In the genomic region with DNA sequence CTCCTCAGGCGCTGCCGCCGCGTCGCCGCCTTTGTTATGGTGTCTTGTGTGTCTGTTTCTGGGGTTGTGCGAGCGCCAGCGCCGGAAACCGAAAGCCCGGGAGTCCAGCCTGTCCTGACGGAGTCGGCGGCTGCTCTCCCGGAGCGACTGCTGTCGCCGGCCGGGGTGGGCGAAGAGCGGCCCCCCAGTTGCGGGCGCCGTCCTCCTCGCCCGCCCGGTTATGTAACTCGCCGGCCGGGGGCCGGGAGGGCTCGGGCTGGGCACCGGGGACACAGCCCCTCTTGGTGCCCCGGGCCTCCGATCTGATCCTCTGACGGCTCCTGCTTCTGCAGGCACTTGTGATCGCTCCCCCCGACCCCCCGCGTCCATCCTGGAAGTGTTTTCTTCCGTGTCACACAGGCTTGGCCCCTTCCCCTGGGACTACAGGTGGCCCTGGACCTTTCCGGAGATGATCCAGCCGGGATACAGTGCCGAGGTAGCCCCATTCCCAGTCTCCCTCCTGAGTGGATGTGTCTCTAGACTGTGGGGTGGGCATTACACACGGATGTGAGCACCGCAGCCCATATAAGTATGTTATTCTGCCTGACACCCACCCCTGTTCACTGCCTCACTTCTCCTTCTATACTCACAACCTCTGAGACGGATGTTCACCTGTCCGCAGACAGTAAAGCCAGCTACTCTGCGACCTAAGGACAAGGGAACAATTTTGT, we compare ENCODE assay signal across 8 mouse cellular contexts. TPM values are rescaled to one million over a fixed set of nuclear protein-coding genes. Genes with fewer than 3 reads are reported as not detected.
DNase-seq lines count a peak whose midpoint lies in the region; ATAC-seq lines count a peak whose summit lies in the region.

No protein-coding gene starts in this region.

- no peaks in the 10 kb centered on the region for H3K27me3 ChIP-seq in forebrain, embryonic 15.5 days
- H3K27me3 ChIP-seq in midbrain, embryonic 12.5 days, result no peaks in the 10 kb centered on the region

- peaks cover 26% of the 10 kb centered on the region for H3K4me1 ChIP-seq in forebrain, embryonic 15.5 days
- peaks cover 24% of the 10 kb centered on the region for H3K4me1 ChIP-seq in midbrain, embryonic 12.5 days

- H3K9ac ChIP-seq in forebrain, embryonic 15.5 days (replicated peaks), result peak overlapping the region; percentile 95
- peak overlapping the region; percentile 96 for H3K9ac ChIP-seq in midbrain, embryonic 12.5 days (replicated peaks)

- H3K4me3 ChIP-seq in forebrain, embryonic 15.5 days, result peak overlapping the region; percentile 95
- peak overlapping the region; percentile 97 for H3K4me3 ChIP-seq in midbrain, embryonic 12.5 days

- peak; percentile 74 for ATAC-seq in forebrain, embryonic 15.5 days (replicated peaks)
- peak; percentile 51 for ATAC-seq in midbrain, embryonic 12.5 days (ENCODE audit: low FRiP score, low read depth)

- peak overlapping the region; percentile 94 for H3K27ac ChIP-seq in forebrain, embryonic 15.5 days (replicated peaks)
- peak overlapping the region; percentile 94 for H3K27ac ChIP-seq in midbrain, embryonic 12.5 days (replicated peaks)

- H3K36me3 ChIP-seq in forebrain, embryonic 15.5 days, result no peaks in the 10 kb centered on the region
- no peaks in the 10 kb centered on the region for H3K36me3 ChIP-seq in midbrain, embryonic 12.5 days

- WGBS in forebrain, embryonic 15.5 days, result 3% methylated on average over 50 of the region's 50 CpGs
- 4% methylated on average over 44 of the region's 50 CpGs for WGBS in midbrain, embryonic 12.5 days

- peak overlapping the region; percentile 75 for H3K4me2 ChIP-seq in forebrain, embryonic 15.5 days (replicated peaks)
- peak overlapping the region; percentile 88 for H3K4me2 ChIP-seq in midbrain, embryonic 12.5 days (replicated peaks)

- H3K9me3 ChIP-seq in forebrain, embryonic 15.5 days, result no peaks in the 10 kb centered on the region
- no peaks in the 10 kb centered on the region for H3K9me3 ChIP-seq in midbrain, embryonic 12.5 days

- peak; percentile 8 for DNase-seq in ovary, postnatal 10 days (ENCODE audit: low spot score)
- no peak for DNase-seq in ovary, postnatal 36 days (ENCODE audit: low spot score)
- peak; percentile 11 for DNase-seq in c-Kit-positive CD71-positive TER-119-positive erythroid progenitor cells, embryonic 14.5 days (ENCODE audit: low spot score)
- DNase-seq in kidney, postnatal 10 days, result peak; percentile 55
- no peak for DNase-seq in yolk sac, embryonic 10.5 days (ENCODE audit: low spot score)
- no peak for DNase-seq in right cerebral cortex, postnatal 14 days

RNA-seq across cellular contexts. Expression of gene Lin9, which starts 0.7 kb away (rescaled TPM):
- polyA plus RNA-seq in forebrain, embryonic 15.5 days (2015; fragmentation: Nextera tagmentation; extraction: Ambion mirVana), result 17.4 and 20.3 TPM in 2 replicates
- 24.7 and 25.9 TPM in 2 replicates for polyA plus RNA-seq in midbrain, embryonic 12.5 days (2016; fragmentation: Nextera tagmentation; extraction: Ambion mirVana)

RNA-seq across cellular contexts. Expression of gene Mixl1, which starts 55.2 kb away (rescaled TPM):
- polyA plus RNA-seq in forebrain, embryonic 15.5 days (2015; fragmentation: Nextera tagmentation; extraction: Ambion mirVana), result 0.11 and 0.18 TPM in 2 replicates
- polyA plus RNA-seq in midbrain, embryonic 12.5 days (2016; fragmentation: Nextera tagmentation; extraction: Ambion mirVana), result 0.08 TPM in 1 of 2 replicates, not detected in the other

Comparison
In these comparisons a context has a peak if more than half of its experiments do, and no peak if none do; other contexts are left out.
1. DNase-seq: peak in ovary, postnatal 10 days (single experiment), c-Kit-positive CD71-positive TER-119-positive erythroid progenitor cells, embryonic 14.5 days (single experiment) and kidney, postnatal 10 days (single experiment); none in ovary, postnatal 36 days (single experiment), yolk sac, embryonic 10.5 days (single experiment) and right cerebral cortex, postnatal 14 days (single experiment).